Mouse (Mus musculus): ENCODE data around the gene Vmn2r88.
"Not testable (repeated sequence)": the region's sequence is repeated elsewhere in the genome, so short reads cannot be mapped to it uniquely, and the experiment has no call there.

Gene Vmn2r88

GRCm38 (mm10) chr14:51410520-51410919 lies at the start of gene Vmn2r88:
Gene Vmn2r88 (plus strand): TSS chr14:51410820.
- no peak for DNase-seq (ENCODE audit: low spot score in 2 of 2)

GRCm38 (mm10) chr14:51361456-51361855 lies 49.2 kb upstream of the Vmn2r88 start, which contains the start of gene Gm7247:
Gene Gm7247 (plus strand): TSS chr14:51361756.
- DNase-seq (ENCODE audit: low spot score in 2 of 2), result no peak

- no peak for DNase-seq (ENCODE audit: low spot score in 2 of 2)
Observed at GRCm38 (mm10) chr14:51382805-51383204, 27.8 kb upstream of the Vmn2r88 start.

GRCm38 (mm10) chr14:51384351-51384750 lies 26.3 kb upstream of the Vmn2r88 start:
- DNase-seq (ENCODE audit: low spot score in 2 of 2), result no peak

- DNase-seq (ENCODE audit: low spot score in 2 of 2), result no peak
Observed at GRCm38 (mm10) chr14:51385741-51386140, 24.9 kb upstream of the Vmn2r88 start.

- no peak for DNase-seq (ENCODE audit: low spot score in 2 of 2)
Observed at GRCm38 (mm10) chr14:51387768-51388167, 22.9 kb upstream of the Vmn2r88 start.

GRCm38 (mm10) chr14:51388222-51388621 lies 22.4 kb upstream of the Vmn2r88 start:
- no peak for DNase-seq (ENCODE audit: low spot score in 2 of 2)

- DNase-seq (ENCODE audit: low spot score in 2 of 2), result no peak
Observed at GRCm38 (mm10) chr14:51423885-51424284, 13.3 kb downstream of the Vmn2r88 start.

GRCm38 (mm10) chr14:51430138-51430537 lies 19.5 kb downstream of the Vmn2r88 start:
- DNase-seq (ENCODE audit: low spot score in 2 of 2), result not testable (repeated sequence)

- no peak for DNase-seq (ENCODE audit: low spot score in 2 of 2)
Observed at GRCm38 (mm10) chr14:51434546-51434945, 23.9 kb downstream of the Vmn2r88 start.

- no peak for DNase-seq (ENCODE audit: low spot score in 2 of 2)
Observed at GRCm38 (mm10) chr14:51435020-51435419, 24.4 kb downstream of the Vmn2r88 start.

- DNase-seq (ENCODE audit: low spot score in 2 of 2), result no peak
Observed at GRCm38 (mm10) chr14:51438955-51439354, 28.3 kb downstream of the Vmn2r88 start.

GRCm38 (mm10) chr14:51451557-51451956 lies 40.9 kb downstream of the Vmn2r88 start, which contains the start of gene Vmn2r89:
Gene Vmn2r89 (plus strand): TSS chr14:51451857.
- DNase-seq (ENCODE audit: low spot score in 2 of 2), result not testable (repeated sequence)
